Mouse (Mus musculus) gastrocnemius, postnatal 4 days (tissue): ENCODE results near the gene Akip1. TPM values are rescaled to one million over a fixed set of nuclear protein-coding genes. Genes with fewer than 3 reads are reported as not detected.

ENCODE experiments used
- DNase-seq, 2 experiments: peaks; one replicate each; pipeline ENCODE4 v3.0.0; 2021 to 2022; ENCODE audit warnings: low spot score in 2 of 2, mixed read lengths in 2 of 2
- total RNA-seq, 2 experiments: library from RNA; stranded (reverse); gene quantifications; 2 replicates each; pipeline ENCODE4 v1.2.3; 2021

Gene Akip1
- total RNA-seq, 2 experiments from 2014 or later: 15.2 to 17.6 TPM

- no peak for DNase-seq
These were observed 971 bp downstream of the Akip1 start for GRCm38 (mm10) chr7:109704461-109704860.

DNA sequence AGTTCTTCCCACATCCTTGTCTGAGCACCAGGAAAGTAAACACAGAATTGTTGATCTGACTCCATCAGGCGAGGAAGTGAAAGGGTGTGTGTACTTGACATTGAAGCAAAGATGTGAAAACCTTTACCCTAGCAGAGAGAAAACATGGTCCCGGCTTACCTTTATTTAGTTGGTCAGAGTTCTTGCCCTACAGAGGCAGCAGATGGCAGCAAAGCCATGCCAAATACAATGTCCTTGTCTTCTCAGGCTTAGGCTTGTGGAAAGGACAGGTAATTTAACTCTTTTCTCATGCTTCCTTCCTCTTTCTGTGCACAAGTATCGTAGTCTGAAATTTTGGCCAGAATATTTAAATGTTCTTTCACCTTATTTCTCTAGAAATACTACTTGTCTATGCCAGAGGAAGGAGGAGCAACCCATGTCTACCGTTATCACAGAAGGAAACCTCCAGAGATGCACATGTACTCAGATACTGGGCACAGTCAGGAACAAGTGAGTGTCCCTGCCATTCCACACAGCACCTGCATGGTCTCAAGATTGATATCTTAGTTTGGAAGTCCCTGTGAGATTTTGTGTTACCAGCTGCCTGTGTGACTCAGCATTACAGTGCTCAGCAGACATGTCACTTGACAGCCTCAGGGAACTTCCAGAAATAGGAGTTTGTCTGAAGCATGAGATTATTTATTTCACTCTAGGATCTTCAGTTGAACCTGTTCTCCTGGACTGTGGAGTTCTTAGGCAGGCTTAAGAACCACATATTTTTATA, 3.7 kb downstream of the Akip1 start:
- no peak for DNase-seq

DNA sequence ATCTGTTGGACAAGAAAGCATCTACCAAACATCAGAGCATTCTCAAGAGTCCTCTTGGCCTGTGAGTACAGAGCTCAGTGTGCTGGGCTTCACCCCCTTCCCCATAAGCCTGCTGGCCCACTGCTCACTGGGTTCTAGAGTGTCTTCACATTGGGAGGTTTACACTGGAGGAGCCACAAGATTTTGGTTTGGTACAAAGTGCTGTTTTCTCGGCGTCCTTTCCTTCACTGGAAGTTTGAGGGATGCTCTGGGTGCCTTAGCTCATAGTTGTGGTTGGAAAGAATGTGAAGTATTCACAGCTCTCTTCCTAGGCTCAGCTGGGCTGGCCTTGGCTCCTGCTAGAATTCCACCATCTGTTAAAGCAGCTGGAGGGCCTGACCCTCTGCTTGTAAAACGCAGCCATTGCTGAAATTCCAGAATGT, 5.5 kb downstream of the Akip1 start:
- DNase-seq: peak in 1 of 2 experiments; percentile 66

DNA sequence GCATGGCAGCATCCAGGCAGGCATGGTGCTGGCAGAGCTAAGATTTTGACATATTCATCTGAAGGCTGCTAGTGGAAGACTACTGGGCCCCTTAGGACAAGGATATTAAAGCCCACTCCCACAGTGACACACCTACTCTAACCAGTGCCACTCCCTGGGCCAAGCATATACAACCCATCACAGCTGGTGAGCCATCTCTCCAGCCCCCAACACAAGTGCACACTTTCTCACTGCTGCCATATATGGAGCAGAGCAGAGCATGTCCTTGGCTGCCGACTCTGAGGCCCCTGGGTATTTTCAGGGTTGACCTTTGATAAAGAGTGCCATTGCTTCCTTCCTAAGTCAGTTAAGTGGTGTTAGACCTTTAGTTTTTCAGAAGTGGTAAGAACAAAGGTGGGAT, 6.6 kb downstream of the Akip1 start:
- DNase-seq: no peak

DNA sequence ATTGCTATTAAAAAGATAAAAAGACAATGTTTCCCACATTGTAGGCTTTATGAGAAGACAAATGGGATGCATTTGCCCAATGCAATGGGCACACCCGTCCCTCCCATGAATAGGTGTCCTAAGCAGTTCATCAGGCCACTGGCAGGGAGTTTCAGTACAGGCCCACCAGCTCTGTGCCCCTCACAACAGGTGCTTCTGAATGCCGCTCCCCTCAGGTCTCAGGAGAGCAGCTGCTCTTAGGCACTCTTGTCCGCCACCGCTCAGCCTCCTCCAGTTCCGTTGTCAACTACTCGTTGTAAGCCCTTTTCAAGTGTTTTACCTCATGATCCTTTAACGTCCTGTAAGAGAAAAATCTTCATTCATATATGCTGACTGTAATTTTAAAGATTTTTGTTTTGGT, 8.7 kb downstream of the Akip1 start:
- DNase-seq: no peak

- DNase-seq: no peak
These were observed 10.0 kb downstream of the Akip1 start for GRCm38 (mm10) chr7:109713434-109713982.

- DNase-seq: peak in 1 of 2 experiments; percentile 35
These were observed 15.8 kb downstream of the Akip1 start for GRCm38 (mm10) chr7:109719286-109719685.

- DNase-seq: no peak
These were observed 19.1 kb downstream of the Akip1 start for GRCm38 (mm10) chr7:109722618-109723017.

DNA sequence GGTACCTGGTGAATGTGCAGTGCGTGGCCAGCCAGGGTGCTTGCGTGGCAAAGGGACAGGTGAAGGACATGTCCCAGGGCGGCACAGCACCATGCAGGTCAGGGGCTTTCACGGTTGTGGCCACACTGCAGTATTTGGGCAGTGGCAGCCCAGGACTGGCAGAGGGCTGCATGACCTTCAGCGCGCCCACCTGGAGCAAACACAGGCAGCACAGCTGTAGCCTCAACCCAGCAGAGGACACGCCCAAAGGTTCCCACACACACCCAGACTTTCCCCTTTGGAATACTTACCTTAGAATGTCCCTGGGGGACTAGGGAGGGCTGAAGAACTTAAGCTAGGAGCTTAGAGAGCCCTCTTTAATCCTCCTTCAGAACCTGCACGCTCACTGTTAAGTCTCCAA, 19.6 kb downstream of the Akip1 start:
- no peak for DNase-seq

DNA sequence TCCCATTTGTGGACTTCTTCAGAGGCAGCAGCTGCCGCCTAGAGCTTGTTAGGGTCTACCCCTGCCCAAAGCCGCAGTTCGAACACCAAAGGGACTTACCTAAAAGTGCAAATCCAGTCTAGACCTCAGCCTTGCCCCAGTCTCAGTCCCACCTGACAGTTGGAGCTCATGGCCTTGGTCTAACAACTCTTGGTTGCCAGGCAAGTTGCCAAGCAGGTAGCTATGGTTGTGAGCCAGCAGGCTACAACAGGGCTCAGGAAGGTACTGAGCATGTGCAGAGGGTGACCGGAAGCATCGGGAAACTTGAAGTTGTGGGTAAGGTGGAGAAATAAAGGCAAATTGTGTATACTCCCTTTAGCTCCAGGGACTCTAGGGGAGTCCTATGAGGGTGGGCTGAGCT, 20.2 kb downstream of the Akip1 start, which contains the start of gene BC051019:
TSS of gene BC051019 (minus strand) at position 154 of the 400 bp plus-strand sequence.
- DNase-seq: no peak

DNA sequence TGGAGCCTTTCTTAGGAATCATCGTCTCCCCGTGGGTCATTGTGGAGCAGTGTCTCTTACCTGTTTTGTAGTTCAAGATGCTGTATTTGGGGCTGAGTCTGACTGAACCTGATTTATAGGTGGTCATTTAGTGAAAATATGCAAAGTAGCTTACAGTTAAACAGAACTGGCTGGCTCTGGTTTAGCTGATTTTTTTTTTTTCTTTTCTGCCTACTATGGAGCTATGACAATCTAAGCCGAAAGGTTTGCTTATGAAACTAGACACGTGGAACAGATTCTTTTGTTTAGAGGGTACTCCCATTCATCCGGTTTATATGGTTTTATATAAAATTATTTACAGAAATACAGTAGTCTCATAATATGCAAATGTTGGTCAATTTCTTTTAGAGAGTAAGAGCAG, 28.1 kb downstream of the Akip1 start, which contains the start of gene Ascl3:
TSS of gene Ascl3 (minus strand) at position 101 of the 400 bp plus-strand sequence.
- no peak for DNase-seq

GRCm38 (mm10) chr7:109734806-109735205, 31.3 kb downstream of the Akip1 start:
- DNase-seq: no peak

GRCm38 (mm10) chr7:109739822-109740370, 36.4 kb downstream of the Akip1 start:
- DNase-seq: no peak

DNA sequence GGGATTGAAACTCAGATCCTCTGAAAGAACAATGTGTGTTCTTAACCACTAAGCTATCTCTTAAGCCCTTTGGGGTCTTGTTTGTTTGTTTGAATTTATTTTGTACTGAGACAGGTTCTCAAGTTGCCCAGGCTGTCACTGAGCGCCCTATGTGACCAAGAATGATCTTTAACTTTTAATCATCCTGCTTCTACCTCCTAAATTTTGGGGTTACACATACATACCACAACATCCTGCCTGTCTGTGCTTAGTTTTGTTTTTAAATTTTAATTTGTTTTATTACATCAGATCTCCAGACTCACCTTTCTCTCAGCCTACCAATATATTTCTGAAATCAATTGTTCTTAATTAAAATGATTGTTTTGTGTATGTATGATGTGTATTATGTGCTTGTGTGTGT, 37.6 kb downstream of the Akip1 start:
- no peak for DNase-seq

- DNase-seq: no peak
These were observed 38.2 kb downstream of the Akip1 start for GRCm38 (mm10) chr7:109741703-109742102.

- DNase-seq: no peak
These were observed 44.3 kb downstream of the Akip1 start for GRCm38 (mm10) chr7:109747747-109748146.

GRCm38 (mm10) chr7:109751427-109752007, 48.0 kb downstream of the Akip1 start:
- DNase-seq: no peak

- peak; percentile 78 to 82 for DNase-seq
These were observed 48.8 kb downstream of the Akip1 start, which contains the start of gene Tmem9b for GRCm38 (mm10) chr7:109752008-109752925. TSS of gene Tmem9b (minus strand) at chr7:109752875.

DNA sequence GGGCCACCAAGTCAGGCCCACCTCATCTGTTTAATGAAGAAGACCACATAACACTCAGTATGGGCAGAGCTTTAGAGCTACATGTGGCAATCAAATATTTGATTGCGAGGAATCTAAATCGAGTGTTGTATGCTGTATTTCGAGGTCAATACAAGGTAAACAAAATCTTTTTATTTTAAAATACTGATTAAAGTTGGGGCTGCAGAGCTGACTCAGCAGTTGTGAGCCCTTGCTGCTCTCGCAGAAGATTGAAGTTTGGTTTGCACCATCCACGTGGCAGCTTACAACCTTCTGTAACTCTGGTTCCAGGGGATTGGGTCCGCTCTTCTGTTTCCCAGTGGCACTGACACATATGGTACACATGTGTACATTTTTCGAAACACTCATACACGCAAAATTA, 50.5 kb downstream of the Akip1 start:
- no peak for DNase-seq

DNA sequence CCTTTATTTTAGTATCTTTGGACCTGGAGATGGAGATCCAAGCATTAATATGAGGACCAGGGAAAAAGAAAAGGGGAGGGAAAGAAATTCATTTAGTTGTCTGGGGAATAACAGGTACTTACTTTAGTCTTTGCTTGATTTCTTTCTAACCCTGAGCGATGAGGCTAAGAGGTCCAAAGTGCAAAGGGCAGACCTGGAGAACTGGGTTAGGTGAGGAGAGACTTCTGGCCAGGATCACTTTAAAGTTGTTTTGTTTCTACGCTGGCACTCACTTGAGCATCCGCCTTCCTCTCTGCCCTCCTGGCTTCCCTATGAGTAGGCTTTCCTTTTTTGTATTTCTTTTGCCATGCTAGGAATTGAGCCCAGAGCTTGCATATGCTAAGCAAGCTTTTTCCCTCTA, 52.8 kb downstream of the Akip1 start:
- DNase-seq: no peak
